8 mouse cellular contexts compared by ENCODE assay signal in genomic region chr9:61860147-61860546, GRCm38 (mm10). TPM values are rescaled to one million over a fixed set of nuclear protein-coding genes. Genes with fewer than 3 reads are reported as not detected.
DNase-seq lines count a peak whose midpoint lies in the region; ATAC-seq and TF ChIP-seq lines count a peak whose summit lies in the region.

No protein-coding gene starts in this region.

- no peak overlapping the region for H3K9ac ChIP-seq in forebrain, embryonic 11.5 days (ENCODE audit: low read length)
- H3K9ac ChIP-seq in forebrain, embryonic 13.5 days, result no peak overlapping the region
- no peak overlapping the region for H3K9ac ChIP-seq in stomach, postnatal 0 days (ENCODE audit: low read length)

- H3K27me3 ChIP-seq in forebrain, embryonic 11.5 days (ENCODE audit: control insufficient read depth, insufficient read depth, low read length), result no peaks in the 10 kb centered on the region
- peaks cover 3% of the 10 kb centered on the region; the same call in 1 of the 2 replicates for H3K27me3 ChIP-seq in forebrain, embryonic 13.5 days
- no peaks in the 10 kb centered on the region for H3K27me3 ChIP-seq in stomach, postnatal 0 days (ENCODE audit: control insufficient read depth, insufficient read depth, low read length)

- no peak for TF ChIP-seq EP300 in stomach, postnatal 0 days (optimal IDR thresholded peaks at IDR 0.05)

- peak; percentile 99 for TF ChIP-seq CTCF in stomach, postnatal 0 days (IDR thresholded peaks at IDR 0.05; ENCODE audit: low read depth)

- H3K27ac ChIP-seq in forebrain, embryonic 11.5 days (ENCODE audit: low read depth, low read length), result no peak overlapping the region
- no peak overlapping the region for H3K27ac ChIP-seq in forebrain, embryonic 13.5 days
- no peak overlapping the region for H3K27ac ChIP-seq in stomach, postnatal 0 days (replicated peaks)

- no peak for ATAC-seq in forebrain, embryonic 11.5 days (replicated peaks; ENCODE audit: low FRiP score)
- ATAC-seq in forebrain, embryonic 13.5 days, result no peak
- peak; percentile 41; the same call in 1 of the 2 replicates for ATAC-seq in stomach, postnatal 0 days (ENCODE audit: low FRiP score, low TSS enrichment)

- H3K4me3 ChIP-seq in forebrain, embryonic 11.5 days (ENCODE audit: low read depth, low read length), result no peak overlapping the region
- H3K4me3 ChIP-seq in forebrain, embryonic 13.5 days, result no peak overlapping the region
- no peak overlapping the region for H3K4me3 ChIP-seq in stomach, postnatal 0 days (ENCODE audit: low read depth, low read length)

- H3K36me3 ChIP-seq in forebrain, embryonic 11.5 days (ENCODE audit: control insufficient read depth, insufficient read depth, low read length), result no peaks in the 10 kb centered on the region
- H3K36me3 ChIP-seq in forebrain, embryonic 13.5 days (ENCODE audit: poor library complexity, severe bottlenecking), result no peaks in the 10 kb centered on the region
- no peaks in the 10 kb centered on the region for H3K36me3 ChIP-seq in stomach, postnatal 0 days (ENCODE audit: control insufficient read depth, insufficient read depth, low read length)

- DNase-seq in forebrain, embryonic 11.5 days (ENCODE audit: low spot score), result peak; percentile 70
- DNase-seq in urinary bladder, adult 18-20 months (ENCODE audit: low spot score in 2 of 2), result peak; percentile 18 to 31
- DNase-seq in urinary bladder, adult 2 months (ENCODE audit: low spot score), result no peak
- DNase-seq in embryo, embryonic 10 days (ENCODE audit: low spot score), result peak; percentile 86
- peak; percentile 73 for DNase-seq in kidney, adult 9 months
- peak; percentile 89 for DNase-seq in lung, postnatal 10 days
- peak; percentile 71 for DNase-seq in stomach, postnatal 0 days (ENCODE audit: low spot score)

- no peaks in the 10 kb centered on the region for H3K9me3 ChIP-seq in forebrain, embryonic 11.5 days (ENCODE audit: control insufficient read depth, low read length)
- H3K9me3 ChIP-seq in forebrain, embryonic 13.5 days (replicated peaks), result 0 out of 2 replicates have a peak, but pooled peaks cover 5% of the 10 kb centered on the region
- no peaks in the 10 kb centered on the region for H3K9me3 ChIP-seq in stomach, postnatal 0 days (ENCODE audit: control insufficient read depth, low read length)

- WGBS in forebrain, embryonic 11.5 days, result 23% methylated on average over 2 of the region's 2 CpGs
- WGBS in forebrain, embryonic 13.5 days, result 20% methylated on average over 2 of the region's 2 CpGs
- 19% methylated on average over 2 of the region's 2 CpGs for WGBS in stomach, postnatal 0 days

- no peaks in the 10 kb centered on the region for H3K4me1 ChIP-seq in forebrain, embryonic 11.5 days (replicated peaks; ENCODE audit: control insufficient read depth, insufficient read depth, low read length)
- peaks cover 29% of the 10 kb centered on the region for H3K4me1 ChIP-seq in forebrain, embryonic 13.5 days
- H3K4me1 ChIP-seq in stomach, postnatal 0 days (replicated peaks; ENCODE audit: control insufficient read depth, insufficient read depth), result no peaks in the 10 kb centered on the region

- H3K4me2 ChIP-seq in forebrain, embryonic 11.5 days (ENCODE audit: low read depth, low read length, severe bottlenecking), result no peak overlapping the region
- no peak overlapping the region for H3K4me2 ChIP-seq in forebrain, embryonic 13.5 days
- no peak overlapping the region for H3K4me2 ChIP-seq in stomach, postnatal 0 days (replicated peaks; ENCODE audit: low read depth)

RNA-seq across cellular contexts. Expression of gene Rplp1, which starts 54.2 kb away (rescaled TPM):
- 1,000 and 1,067 TPM in 2 replicates for polyA plus RNA-seq in forebrain, embryonic 11.5 days (2014; fragmentation: Nextera tagmentation; extraction: Ambion mirVana)
- 981 and 1,035 TPM in 2 replicates for polyA plus RNA-seq in forebrain, embryonic 13.5 days (2015; fragmentation: Nextera tagmentation; extraction: Ambion mirVana)
- 6,512 and 6,766 TPM in 2 replicates for polyA plus RNA-seq in urinary bladder, adult 2 months (2012; rRNA removed)
- 1,416 and 1,491 TPM in 2 replicates for polyA plus RNA-seq in stomach, postnatal 0 days (2015; fragmentation: Nextera tagmentation; extraction: Ambion mirVana)
